Mouse (Mus musculus) thymus, postnatal 14 days (tissue): Measurements from ENCODE around the gene Ccl25.

ENCODE experiments used
- DNase-seq: peaks from one replicate; pipeline ENCODE4 v3.0.0; 2021

The Ccl25 gene

DNA sequence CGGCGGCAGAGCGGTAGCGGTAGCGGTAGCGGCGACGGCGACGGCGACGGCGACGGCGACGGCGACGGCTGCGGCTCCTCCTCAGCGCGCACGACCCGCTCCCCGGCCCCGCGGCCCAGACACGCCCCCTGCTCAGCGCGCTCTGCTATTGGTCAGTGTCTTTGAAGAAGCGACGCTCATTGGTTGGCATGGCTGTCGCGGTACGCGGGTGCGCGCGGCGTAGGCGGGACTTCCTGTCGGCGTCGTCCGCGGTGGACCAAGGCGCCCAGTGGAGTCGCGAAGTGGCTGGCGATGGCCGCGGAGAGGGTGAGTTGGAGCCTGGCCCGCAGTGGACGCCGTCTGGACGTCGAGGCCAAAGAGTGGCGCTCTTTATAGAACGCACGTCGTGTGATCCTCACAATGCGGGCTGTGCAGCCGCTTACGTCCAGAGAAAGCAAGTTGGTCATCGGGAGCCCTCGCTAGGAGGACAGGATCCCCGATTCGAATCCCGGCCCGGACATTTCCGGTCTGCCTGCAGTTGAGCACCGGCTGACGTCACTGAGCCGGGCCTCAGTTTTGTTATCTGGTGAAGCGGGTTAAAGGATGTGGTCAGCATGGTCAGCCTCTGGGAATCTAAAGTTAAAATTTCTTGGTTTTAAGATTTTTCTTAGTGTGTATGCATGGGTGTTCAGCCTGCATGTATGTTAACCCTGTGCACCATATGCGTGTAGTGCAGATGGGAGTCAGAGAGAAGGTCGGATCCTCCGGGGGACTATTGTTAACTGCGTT lies at the start of gene Ccl25, which contains the start of gene Elavl1:
Ccl25 (plus strand) TSS at position 228 of the 768 bp plus-strand sequence.
Elavl1 (minus strand) TSS at position 431 of the 768 bp plus-strand sequence.
- DNase-seq: peak; percentile 97

GRCm38 (mm10) chr8:4275275-4276110 lies 49.5 kb upstream of the Ccl25 start, which contains the start of gene Timm44:
Gene Timm44, minus strand, starts transcription at chr8:4275913.
- DNase-seq: peak; percentile 95

DNA sequence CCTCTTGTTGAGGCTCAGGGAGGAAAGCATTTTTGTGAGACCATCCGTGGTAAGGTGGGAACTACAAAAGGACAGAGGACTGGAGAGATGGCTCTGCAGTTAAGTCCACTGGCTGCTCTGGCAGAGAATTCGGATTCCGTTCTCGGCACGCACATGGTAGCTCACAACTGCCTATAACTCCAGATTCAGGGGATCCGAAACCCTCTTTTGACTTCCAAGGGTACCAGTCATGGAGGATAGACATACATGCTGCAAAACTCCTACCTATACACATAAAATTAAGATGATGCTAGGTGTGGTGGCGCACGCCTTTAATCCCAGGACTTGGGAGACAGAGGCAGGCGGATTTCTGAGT lies 48.9 kb upstream of the Ccl25 start:
- no peak for DNase-seq

DNA sequence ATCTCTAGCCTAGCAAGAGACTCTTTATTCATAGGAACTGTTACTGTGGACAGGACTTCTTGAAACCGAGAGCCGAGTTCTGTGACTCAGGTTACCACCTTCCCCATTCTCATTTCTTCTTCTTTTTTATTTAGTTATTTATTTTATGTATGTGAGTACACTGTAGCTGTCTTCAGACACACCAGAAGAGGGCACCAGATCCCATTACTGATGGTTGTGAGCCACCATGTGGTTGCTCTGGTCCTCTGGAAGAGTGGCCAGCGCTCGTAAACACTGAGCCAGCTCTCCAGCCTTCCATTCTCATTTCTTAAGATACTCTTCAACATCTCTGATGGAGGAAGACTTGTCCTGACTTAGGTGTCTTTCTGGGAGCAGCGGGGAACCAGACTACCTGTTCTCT lies 32.3 kb upstream of the Ccl25 start:
- DNase-seq: no peak

DNA sequence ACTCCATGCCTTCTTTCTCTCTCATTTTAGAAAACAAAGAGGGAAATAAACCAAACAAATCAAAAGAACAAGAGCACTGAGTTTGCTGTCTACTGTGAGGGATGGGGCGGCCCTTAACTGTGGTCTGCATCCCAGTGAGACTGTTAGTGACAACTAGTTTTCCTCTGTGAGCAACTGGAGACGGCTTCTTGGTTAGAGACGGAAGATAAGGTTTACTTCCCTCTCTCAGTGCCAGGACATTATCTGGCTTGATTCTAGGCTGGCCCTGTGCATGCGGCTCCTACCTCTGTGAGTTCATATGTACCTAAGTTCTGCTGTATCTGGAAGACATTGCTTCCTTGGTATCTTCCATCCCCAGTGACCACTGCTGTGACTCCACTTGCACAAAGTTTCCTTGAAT lies 27.2 kb upstream of the Ccl25 start:
- no peak for DNase-seq

DNA sequence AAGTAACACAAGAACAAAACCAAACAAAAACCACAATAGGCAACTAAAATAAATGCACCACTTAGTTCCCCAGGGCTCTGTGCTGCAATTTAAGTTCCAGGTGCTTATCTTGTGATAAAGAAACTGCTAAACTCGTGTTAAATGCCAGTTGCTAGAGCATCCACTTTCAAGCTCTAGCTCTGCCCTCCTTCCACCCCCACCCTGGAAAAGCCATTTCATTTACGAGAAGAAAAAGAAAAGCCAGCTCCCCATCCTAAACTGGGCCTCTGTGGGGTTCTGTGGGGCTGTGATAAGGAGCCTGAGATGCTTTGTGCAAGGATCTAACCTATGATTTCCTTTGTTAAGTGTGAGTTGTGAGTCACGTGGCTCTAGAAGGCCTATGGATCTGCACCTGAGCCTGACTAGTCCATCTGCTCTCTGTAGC lies 20.9 kb upstream of the Ccl25 start:
- DNase-seq: no peak

DNA sequence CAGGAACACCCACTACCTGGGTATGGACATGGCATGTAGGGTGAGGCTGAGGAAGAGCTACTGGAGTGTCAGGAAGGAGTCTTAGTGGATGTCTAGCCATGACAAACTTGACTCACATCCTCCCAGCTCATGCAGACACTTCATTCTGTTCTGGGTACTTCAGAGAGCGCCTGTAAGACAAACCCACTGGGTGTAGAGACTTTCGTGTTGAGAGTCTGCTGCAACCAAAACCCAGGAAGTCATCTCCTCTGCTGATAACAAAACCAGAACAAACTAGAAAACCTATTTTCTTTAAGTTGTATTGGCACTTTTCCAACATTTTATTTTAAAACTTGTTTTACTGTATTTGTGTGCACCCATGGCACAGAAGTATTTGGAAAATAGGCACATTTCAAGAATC lies 19.2 kb upstream of the Ccl25 start:
- DNase-seq: no peak

DNA sequence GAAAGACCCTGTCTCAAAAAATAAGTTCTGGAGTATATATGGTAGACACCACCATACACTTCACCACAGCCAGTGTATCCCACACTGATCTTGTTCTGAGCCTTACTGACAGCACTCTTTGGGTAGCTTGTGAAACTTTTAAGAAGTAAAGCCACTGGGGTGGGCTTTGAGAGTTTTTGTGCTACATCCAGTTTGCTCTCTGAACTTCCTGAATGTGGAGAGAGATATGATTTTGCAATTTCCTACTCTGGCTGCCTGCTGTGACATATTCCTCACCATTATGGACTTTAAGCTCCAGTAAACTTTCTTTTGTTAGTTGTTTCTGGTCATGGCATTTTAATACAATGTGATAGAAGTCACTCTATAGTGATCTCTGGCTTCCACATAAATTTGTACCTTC lies 12.9 kb upstream of the Ccl25 start:
- DNase-seq: no peak

GRCm38 (mm10) chr8:4313254-4314124 lies 11.5 kb upstream of the Ccl25 start:
- DNase-seq: peak; percentile 12

- DNase-seq: no peak
Measured at GRCm38 (mm10) chr8:4314852-4315251, 10.2 kb upstream of the Ccl25 start.

- DNase-seq: no peak
Measured at GRCm38 (mm10) chr8:4318124-4318523, 6.9 kb upstream of the Ccl25 start.

DNA sequence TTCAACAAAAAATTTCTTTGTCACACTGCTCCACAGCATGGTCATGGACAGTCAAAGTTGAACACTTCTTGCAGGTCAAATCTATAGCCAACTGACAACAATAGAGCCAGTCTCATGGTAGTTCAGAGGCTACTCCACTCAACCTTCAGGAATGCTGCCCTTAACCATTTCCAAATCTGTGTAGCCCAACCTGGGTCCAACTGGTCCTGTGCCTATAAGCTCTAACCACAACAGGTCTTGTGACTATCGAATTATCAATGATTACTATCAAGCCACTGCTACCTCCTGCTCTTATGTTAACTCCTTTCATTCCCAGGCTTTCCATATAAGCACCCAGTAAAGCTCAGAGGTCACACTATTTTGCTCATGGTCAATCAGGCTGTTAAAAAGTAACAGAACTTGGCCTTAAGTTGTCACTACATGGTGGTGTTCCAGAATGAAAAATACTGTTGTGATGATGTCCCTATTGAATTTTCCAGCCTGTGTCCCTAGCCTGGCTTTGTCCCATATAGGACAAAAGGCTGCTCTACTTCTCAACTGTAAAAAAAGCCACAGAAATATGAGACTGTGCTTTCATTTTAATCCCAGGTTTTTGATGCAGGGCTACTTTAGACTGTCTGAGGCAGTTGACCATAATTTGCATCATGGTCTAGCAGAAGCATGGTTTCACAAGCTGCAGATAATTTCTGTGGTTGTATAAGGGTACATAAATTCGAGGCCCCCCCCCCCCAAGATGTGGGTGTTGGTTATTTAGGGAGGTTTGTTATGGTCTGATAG lies 6.0 kb upstream of the Ccl25 start:
- no peak for DNase-seq

DNA sequence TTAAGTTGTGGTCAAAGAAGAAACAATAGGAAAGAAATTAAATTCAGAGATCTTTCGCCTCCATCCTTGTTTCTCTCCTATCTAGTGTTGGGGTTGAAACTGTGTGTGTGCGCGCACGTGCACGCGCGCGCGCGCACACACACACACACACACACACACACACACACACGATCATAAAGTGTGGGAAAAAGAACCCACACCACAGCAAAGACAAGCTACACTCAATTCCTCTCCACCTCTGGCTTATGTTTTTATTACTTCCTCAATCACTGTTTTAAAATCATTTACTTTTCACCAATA lies 5.5 kb upstream of the Ccl25 start:
- no peak for DNase-seq

DNA sequence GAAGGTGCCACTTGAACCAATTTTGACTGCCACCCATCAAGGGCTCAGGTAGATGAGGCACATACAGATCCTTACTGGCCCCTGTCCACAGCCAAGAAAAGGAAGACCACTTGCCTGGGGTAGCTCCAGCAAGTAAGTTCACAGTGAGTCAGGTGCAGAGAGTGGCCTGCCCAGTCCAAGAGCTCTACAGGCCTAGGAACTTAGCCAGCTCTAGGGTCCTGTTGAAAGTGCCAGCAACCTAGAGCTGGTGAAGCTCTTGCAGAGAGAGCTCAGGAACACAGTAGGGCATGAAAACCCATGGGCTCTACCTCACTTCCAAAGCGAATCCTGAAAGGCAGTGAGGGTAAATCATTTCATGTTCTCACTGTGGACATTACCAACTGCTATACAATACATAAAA lies 4.6 kb upstream of the Ccl25 start:
- no peak for DNase-seq

DNA sequence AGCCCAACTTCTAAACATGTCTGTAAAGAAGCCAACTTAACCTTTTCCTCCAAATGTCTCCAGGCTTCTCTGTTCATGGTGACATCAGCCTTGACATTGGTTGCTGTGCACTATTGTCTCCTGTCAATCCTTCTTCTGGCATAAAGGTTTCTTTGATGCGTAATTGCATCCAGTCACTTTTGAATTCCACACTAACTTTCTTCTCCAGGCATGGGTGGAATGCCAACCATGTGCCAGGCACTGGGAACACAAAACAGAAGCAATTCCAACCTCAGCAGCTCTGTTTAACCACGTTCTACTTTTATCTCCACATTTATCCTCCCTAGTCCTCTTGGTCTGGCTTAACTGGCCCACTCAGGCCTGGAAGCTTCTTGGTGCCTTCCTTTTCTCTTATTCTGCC lies 4.0 kb upstream of the Ccl25 start:
- DNase-seq: no peak

- DNase-seq: peak; percentile 89
Measured at GRCm38 (mm10) chr8:4322470-4322869, 2.5 kb upstream of the Ccl25 start.

GRCm38 (mm10) chr8:4323917-4324316 lies 1.1 kb upstream of the Ccl25 start:
- no peak for DNase-seq

DNA sequence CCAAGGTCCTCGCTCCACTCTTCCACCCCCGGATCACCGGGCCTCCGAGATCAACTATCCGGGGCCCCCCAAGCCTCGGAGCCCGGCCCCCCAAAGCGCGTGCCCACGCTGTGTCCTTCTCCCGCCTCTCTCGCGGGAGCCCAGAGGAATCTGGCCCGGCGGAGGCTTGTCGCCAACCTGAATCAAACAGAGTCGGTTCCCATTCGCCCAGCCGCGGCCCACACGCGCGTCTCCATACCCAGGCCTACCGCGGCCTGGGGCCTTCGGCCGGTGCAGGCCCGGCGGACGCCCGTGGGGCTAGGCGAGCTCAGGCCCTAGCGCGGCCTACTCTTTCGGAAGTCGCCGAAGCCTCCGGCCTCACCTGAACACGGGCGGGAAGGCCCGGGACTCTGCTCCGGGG lies 485 bp upstream of the Ccl25 start:
- DNase-seq: no peak

DNA sequence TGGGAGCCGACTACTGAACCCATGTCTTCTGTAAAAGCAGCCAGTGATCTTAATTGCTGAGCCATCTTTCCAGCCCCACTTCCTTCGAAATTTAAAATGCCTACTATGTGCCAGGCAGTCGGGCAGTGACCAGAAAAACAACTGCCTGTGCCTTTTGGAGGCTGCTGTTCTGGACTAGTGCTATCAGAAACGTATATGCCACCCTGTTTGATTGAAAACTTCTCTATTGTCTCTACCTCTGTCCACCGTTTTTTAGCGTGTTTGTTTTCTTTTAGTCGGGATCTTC lies 684 bp downstream of the Ccl25 start:
- no peak for DNase-seq

DNA sequence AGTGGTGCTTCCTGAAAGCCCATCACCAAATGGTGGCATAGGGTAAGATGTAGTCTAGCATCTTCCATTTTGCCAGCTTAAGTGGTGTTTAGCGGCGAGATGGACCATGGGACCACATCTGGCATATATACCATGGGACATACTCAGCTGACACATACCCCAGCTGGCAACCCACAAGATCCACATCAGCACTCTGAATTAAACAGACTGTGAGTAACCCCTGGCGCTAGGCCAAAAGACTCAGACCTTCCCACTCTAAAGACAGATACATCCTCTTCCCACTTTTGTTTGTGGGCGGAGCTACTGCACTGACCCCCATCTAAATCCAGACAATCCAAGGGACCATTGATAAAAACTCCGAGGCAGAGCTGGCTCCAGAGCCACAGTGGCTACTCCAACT lies 4.0 kb downstream of the Ccl25 start:
- no peak for DNase-seq

DNA sequence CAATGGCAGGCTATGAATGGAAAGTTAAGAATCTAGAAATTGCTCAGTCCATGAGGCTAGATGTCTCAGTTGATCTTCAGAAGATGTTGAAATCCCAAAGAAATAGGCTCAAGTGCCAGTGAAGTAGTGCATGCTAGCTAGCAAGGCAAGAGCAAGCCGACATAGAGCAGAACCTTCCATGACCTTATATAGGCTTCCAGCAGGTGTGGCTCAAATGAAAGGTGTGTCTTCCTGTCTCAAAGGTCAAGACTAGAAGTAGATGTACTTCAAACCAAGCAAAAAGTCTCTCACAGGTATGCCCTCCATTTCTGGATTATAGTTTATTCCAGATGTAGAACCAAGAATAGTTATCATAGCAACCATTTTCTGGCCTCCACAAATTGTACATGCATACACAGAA lies 9.0 kb downstream of the Ccl25 start:
- no peak for DNase-seq

DNA sequence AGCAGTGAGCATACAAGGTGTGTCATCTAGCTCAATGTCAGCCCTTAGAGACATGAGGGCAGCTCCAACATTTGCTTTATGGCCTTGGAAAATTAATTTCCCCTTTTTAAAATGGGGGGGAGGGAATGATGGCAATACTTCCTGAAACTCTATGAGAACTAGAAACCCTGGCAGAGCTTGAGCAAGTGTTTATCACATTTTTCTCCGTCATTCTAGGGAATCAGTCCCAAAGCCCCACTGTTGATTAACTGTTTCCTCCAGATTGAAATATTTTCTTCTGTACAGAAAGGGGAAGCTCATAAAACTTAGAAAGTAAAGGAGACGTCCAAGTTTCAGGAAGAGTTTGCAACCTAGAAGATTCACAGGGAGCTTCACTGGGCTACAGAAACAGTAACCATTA lies 10.7 kb downstream of the Ccl25 start:
- no peak for DNase-seq

- DNase-seq: no peak
Measured at GRCm38 (mm10) chr8:4340207-4340606, 15.2 kb downstream of the Ccl25 start.
